Mouse (Mus musculus): Measurements from ENCODE around the gene Adamts3.

Gene Adamts3

DNA sequence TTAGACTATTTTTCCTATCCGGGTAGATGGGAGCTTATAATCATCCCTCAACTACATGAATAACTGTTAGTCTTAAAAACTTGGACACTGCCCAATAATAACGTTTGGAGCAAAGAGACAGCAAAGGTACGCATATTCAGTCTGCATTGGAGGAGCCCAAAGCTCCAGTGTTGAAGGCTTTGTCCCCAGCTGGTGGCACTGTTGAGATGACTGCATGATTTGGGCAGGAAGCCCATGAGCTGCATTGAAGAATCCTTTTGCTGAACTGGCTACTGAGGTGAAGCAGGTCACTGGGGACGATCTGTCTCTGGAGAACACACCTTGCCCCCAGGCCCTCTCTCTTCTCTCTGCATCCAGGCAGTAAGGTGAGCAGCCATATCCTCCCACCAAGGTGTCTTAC, 43.5 kb downstream of the Adamts3 start:
- ChIA-PET POLR2A (interaction anchor here in 1 of 4 experiments (0.7 kb wide), 1 partner anchor 438 kb away, joined by 8 read pairs; no protein-coding TSS in a partner anchor), CTCF (interaction anchor here in 2 of 4 experiments (0.6 to 0.8 kb wide), 2 partner anchors 10 to 567 kb away, joined by 3 read pairs; no protein-coding TSS in a partner anchor)

GRCm38 (mm10) chr5:89821175-89821574, 62.0 kb downstream of the Adamts3 start:
- POLR2A ChIA-PET: no interaction called here
- CTCF ChIA-PET: interaction anchor here in 1 of 4 experiments (0.6 kb wide), 1 partner anchor 245 kb away, joined by 3 read pairs; no protein-coding TSS in a partner anchor

- CTCF ChIA-PET: no interaction called here
These were observed 63.6 kb downstream of the Adamts3 start for GRCm38 (mm10) chr5:89819531-89819930.

GRCm38 (mm10) chr5:89816610-89817009, 66.5 kb downstream of the Adamts3 start:
- CTCF ChIA-PET: no interaction called here
- POLR2A ChIA-PET: no interaction called here

More at GRCm38 (mm10) chr5:89819531-89819930, 63.6 kb downstream of the Adamts3 start:
- POLR2A ChIA-PET: no interaction called here

DNA sequence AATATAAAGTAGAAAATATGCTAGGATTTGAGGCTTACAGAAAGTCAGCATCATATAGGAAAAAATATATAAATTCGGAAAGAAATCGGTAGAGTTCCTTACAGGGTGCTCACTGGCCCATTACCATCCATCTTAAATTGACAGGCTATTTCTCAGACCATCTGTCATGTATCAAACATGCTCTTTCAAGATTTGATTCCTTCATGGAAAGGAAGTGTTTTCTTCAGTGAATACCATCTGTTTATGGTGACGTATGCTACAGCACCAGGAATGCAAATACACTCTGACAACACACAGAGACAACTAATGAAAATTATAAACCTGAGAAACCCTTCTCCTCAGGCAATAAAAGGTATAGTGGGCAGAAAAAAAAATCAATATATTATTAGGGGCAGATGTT, 68.6 kb downstream of the Adamts3 start:
- CTCF ChIA-PET: no interaction called here
- POLR2A ChIA-PET: no interaction called here

- ChIA-PET CTCF (no interaction called here), POLR2A (no interaction called here)
These were observed 82.8 kb downstream of the Adamts3 start for GRCm38 (mm10) chr5:89800181-89800816.

DNA sequence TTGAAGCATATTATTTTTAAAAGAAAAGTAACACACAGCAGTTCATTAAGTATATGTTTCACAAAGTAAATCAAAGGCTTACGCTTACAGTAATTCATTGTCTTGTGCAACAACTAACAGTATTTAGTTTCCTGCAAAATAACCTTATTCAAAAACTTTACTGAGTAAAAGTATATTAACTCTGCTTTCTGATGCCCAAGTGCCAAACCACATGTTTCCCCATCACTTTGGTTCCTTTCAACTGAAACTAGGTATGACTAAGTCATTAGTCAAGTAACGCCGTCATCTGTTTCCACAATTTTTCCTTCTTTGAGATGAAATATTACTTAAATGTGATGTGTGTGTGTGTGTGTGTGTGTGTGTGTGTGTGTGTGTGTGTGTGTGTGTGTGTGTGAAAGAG, 89.4 kb downstream of the Adamts3 start:
- CTCF ChIA-PET: no interaction called here
- POLR2A ChIA-PET: no interaction called here

GRCm38 (mm10) chr5:89784635-89785034, 98.5 kb downstream of the Adamts3 start:
- ChIA-PET CTCF (no interaction called here), POLR2A (no interaction called here)

DNA sequence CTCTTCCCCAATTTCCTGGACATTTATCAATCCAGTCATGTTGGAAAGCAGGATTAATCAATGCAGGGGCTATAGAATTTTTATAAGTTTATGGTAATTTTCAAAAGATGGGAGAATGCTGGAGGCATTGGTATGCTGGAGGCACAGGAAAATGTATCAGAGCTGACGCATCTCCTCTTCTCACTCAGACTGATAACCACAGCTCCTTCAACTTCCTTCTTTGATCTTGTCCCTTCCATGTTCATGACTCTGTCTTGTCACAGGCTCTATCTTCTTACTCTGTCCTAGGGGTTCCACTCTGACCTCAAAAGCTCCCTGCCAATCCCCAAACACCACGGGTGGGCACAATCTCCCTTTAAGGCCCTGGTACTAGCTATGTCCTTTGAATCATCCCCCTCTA, 103.3 kb downstream of the Adamts3 start:
- CTCF ChIA-PET: interaction anchor here in 1 of 4 experiments (0.6 kb wide), 1 partner anchor 196 kb away, joined by 5 read pairs; no protein-coding TSS in a partner anchor
- POLR2A ChIA-PET: no interaction called here

GRCm38 (mm10) chr5:89778610-89779009, 104.5 kb downstream of the Adamts3 start:
- ChIA-PET POLR2A (no interaction called here), CTCF (no interaction called here)

DNA sequence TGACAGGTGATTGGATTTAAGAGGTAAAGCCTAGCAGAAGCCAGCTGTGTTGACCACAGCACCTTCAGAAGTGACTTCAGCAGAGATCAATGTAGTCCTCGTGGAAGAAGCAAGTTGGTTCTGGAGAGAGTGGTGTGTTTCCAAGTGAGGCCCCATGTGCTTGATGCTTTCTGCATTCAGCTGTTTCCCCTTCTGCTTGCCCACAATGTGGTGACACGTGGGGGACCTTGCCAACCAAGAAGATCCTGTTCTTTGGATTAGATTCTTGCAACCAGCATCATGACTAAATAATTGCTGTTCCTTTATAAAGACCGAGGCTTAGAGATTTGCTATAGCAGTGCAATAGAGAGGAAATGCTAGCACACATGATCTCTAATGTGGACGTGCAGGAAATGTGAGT, 105.7 kb downstream of the Adamts3 start:
- POLR2A ChIA-PET: no interaction called here
- CTCF ChIA-PET: no interaction called here

GRCm38 (mm10) chr5:89770655-89771355, 112.3 kb downstream of the Adamts3 start:
- POLR2A ChIA-PET: no interaction called here
- CTCF ChIA-PET: no interaction called here

DNA sequence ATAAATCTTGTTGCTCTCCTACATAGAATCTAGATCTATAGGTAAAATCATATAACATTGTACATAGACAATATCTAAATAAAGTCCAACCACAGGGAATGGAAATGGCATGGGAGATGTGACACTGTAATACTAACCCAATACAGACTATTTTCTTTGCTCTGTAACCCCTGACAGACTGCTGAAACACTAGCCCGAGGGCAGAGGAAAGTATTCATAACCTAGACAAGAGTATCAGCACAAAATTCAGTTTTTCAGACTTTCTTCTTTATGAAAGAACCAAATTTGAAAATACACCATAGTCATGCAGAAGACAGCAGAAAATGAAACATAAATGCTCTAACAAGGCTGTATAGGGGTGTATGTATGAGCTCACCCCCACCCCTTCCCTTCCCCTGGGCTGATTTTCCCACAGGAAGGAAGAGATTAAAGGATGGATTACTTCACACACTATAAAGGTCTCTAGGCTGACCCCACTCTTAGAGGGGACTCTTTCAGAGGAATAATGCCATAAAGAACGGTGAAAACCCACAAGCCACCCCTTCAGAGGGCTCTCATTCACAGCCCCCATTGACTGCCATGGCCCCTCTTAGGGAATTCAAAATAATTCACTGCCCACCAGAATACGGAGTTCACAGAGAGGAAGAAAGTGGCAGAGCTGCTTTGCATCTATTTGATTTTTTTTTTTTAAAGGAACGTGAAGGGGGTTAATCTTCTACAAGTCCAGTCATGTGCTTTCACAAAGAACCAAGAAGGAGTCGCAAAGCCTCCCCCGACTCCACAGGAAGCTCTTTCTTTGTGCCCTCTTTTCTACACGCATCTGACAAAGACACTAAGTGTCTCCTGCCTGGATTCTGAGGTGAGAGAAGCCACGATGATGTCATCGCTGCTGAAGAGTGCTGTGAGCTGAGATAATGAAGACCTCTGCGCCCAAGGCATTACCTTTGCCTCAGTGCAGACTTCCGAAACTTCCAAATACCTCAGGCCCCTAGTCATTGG, 119.6 kb downstream of the Adamts3 start:
- CTCF ChIA-PET: no interaction called here
- POLR2A ChIA-PET: no interaction called here

GRCm38 (mm10) chr5:89760368-89760767, 122.8 kb downstream of the Adamts3 start:
- ChIA-PET CTCF (no interaction called here), POLR2A (no interaction called here)

- POLR2A ChIA-PET: no interaction called here
- CTCF ChIA-PET: no interaction called here
These were observed 131.3 kb downstream of the Adamts3 start for GRCm38 (mm10) chr5:89751836-89752235.

DNA sequence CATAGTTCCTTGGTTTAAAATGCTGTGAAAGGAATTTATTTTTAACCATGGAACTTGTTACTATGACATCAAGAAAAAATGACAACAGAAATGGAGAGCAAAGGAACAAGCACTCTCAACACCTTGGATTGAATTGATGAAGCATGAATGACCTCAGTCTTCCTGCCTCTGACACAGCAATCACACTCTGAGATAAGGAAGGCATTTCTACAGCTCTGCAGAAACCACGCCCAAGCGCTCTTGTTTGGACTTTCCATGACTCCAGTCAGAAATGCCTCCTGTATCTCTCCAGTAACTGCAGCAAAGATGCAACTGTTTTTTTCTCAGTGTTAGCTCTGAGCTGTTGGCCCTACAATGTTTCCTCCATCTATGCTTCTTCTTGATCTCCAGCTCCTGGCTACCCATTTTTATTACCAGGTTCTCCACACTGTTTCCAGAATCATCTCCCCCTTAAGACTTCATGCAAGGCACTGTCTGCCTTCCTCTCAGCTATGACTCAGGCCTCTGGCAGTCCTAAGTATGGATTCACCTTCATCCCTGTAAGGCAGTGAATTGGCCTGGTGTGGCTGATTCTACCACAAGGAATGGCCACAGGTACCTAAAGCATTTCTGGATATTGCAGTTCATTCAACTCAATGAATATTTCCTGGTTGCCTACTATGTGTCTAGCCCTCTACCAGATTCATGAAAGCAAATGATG, 134.8 kb downstream of the Adamts3 start:
- ChIA-PET POLR2A (no interaction called here), CTCF (no interaction called here)

DNA sequence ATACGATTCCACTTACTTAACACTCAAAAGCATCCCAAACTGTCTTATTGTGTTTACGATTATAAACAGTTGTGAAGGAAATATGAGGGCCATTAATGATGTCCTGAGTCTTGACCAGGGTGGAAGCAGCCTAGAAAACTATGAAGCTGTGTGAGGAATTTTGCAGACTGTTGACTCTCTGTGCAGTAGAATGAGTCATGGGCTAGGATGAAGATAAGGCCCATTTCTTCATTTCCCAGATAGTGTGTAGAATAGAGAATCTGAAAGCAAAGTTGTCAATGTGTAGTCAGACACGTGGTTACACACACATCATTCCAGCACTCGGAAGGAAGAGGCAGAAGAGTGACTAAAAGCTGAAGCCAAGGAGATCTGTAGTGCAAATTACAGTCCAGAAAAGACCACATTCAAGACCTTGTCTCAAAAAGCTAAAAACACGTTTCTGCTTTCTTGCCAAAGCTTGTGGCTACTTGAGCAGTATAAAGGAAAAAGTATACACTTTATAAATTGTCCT, 135.9 kb downstream of the Adamts3 start:
- POLR2A ChIA-PET: no interaction called here
- CTCF ChIA-PET: no interaction called here

GRCm38 (mm10) chr5:89745112-89745511, 138.0 kb downstream of the Adamts3 start:
- POLR2A ChIA-PET: no interaction called here
- CTCF ChIA-PET: no interaction called here

GRCm38 (mm10) chr5:89734759-89735158, 148.4 kb downstream of the Adamts3 start:
- POLR2A ChIA-PET: interaction anchor here in 1 of 4 experiments (0.5 kb wide), 1 partner anchor 25 kb away, joined by 3 read pairs; no protein-coding TSS in a partner anchor
- CTCF ChIA-PET: no interaction called here

DNA sequence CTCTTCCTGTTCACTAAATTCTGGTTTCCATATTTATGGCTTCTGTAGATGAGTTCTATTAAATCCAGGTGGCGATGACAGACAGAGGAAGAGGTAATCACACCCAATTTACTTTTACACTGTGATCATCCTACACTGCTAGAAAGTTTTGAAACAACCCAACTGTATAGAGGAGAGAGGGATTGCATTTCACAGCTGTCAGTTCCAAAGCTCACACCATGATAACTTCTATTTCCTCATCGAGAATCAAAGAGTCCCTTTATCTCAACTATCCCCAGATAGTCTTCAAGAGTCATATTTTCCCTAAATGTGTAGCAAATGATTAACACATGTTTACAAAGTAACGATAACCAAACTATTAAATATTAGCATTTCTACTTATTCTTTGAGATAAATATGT, 152.7 kb downstream of the Adamts3 start:
- CTCF ChIA-PET: no interaction called here
- POLR2A ChIA-PET: no interaction called here
